Mouse (Mus musculus): Measurements from ENCODE around the gene Inhbe.

The Inhbe gene

DNA sequence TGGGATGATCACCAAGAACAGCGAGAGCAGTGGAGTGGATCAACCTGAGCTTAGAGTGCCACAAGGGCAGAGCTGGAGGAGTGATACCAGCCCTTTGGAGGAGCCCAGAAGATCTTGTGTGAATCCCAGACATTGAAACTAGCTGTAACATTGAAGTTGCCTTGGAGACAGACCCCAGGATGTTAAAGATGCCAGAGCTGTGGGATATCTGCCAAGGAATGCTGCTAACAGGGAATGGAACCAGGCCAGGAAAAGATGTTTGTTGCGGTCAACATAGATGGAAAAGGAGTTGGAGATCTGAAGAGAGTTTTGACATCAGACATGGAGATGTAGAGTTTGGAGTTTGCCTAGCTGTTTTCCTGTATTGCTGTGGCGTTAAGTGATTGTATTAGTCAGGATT, 8.0 kb downstream of the Inhbe start:
- in situ Hi-C loops (cut with MboI): no loop called here

DNA sequence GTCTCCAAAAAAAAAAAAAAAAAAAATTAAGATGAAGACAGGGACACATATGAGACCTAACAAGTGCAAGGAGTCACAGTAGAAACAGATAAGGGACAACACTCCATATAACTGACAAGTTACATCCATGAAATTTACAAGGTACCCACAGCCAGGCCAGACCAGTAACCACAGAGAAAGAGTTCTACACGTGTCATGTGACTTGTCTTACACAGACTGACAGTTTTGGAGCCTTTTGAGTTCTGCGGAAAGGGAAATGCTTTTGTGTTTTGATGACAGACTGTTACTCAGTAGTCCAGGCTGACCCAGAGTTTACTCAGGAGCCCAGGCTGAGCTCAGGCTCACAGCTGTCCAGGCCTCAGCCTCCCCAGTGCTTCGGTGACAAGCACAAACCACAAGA, 11.2 kb downstream of the Inhbe start:
- in situ Hi-C loops (cut with MboI): no loop called here

- in situ Hi-C loops (cut with MboI): no loop called here
Measured at GRCm38 (mm10) chr10:127341891-127342639, 12.1 kb downstream of the Inhbe start, which contains the start of gene Gli1. TSS of gene Gli1 (minus strand) at chr10:127341974.

DNA sequence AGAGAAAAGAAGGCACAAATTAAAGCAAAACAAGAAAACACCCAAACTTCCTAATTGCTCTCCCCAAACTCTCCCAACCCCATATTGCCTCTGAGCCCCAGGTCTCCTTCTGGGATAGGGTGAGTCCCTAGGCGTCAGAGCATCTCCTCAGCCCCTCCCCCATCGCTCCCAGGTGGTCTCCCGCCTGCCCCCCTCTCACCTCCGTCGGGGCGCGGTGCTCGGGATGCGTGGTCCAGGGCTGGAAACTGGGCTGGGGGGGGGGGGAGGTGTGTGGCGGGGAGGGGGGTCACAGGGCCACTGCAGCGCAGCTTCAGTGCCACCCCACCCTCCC, 12.9 kb downstream of the Inhbe start:
- in situ Hi-C loops (cut with MboI): no loop called here

DNA sequence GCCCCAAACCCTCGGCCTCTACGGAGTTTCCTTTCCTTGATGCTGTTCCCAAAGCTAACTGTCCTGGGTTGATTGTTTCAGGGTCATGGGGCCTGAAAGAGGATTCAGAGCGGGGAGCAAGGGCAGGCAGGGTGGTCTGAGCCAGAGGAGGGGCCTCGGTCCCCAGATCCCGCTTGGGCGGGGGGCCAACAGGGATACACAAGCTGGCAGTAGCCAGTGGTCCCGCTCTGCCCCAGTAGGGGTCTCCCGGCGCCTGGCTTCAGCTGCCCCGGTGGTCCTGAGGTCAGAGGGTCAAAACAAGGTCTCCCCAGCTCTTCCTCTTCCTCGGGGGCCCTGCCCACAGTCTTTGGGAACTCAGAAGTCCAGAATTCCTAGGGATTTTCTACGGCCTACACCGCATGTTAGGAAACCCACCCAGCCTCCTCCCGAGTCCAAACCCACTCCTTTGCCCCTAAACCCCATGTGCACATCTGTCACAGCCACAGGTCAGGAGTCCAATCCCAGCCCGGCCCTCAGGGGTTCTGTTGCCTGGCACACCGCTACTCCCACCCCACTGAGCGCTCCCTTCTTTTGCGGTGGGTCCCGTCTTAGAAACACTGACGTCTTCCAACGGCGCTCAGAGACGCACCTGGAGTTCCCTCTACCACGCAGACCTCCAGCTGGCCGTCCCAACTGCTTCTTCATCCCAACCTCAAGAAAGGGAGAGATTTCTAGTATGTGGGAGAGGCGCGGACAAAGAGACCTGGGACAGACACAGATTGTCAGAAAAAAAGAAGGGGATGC, 13.4 kb downstream of the Inhbe start:
- in situ Hi-C loops (cut with MboI): no loop called here

- in situ Hi-C loops (cut with MboI): no loop called here
Measured at GRCm38 (mm10) chr10:127339683-127340576, 14.3 kb downstream of the Inhbe start.

DNA sequence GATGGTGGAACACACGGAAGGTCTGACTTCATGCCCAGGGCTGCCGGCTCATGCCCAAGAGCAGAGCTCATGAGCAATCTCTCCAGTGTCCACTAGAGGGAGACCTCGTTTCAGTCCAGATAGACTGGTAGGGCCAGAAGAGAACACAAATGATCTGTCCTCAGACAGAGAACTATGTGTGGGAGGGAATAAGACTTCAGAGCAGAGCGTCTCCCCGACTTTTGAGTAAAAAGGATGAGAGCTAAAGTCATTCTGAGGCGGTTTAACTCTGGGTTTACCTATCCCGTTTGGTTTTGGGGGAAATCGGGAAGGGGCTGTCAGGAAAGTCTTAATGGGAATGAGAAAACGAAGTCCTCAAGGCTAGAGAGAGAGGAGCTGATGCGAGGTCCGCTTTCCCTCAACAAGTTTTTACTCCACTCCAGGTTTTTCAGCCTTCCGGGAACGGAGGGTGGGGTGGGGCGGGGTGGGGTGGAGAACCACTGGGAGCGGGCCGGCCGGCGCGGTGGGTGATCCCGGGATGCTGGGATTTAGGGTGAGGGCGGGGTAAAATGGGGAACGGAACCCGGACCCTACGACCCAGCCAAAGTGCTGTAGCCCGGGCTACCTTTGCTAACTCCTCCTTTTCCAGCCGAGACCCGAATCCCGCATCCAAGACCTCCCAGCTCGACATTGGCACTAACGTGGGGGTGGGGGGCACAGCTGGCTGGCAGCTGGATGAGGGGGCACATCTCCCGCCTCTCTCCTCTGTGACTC, 15.1 kb downstream of the Inhbe start:
- in situ Hi-C loops (cut with MboI): no loop called here

GRCm38 (mm10) chr10:127337536-127338099, 16.6 kb downstream of the Inhbe start:
- in situ Hi-C loops (cut with MboI): no loop called here

- in situ Hi-C loops (cut with MboI): no loop called here
Measured at GRCm38 (mm10) chr10:127336952-127337351, 17.3 kb downstream of the Inhbe start.

- in situ Hi-C loops (cut with MboI): no loop called here
Measured at GRCm38 (mm10) chr10:127335271-127335670, 18.9 kb downstream of the Inhbe start.

GRCm38 (mm10) chr10:127333152-127333551, 21.1 kb downstream of the Inhbe start:
- in situ Hi-C loops (cut with MboI): no loop called here

- in situ Hi-C loops (cut with MboI): no loop called here
Measured at GRCm38 (mm10) chr10:127332211-127332874, 21.9 kb downstream of the Inhbe start.

DNA sequence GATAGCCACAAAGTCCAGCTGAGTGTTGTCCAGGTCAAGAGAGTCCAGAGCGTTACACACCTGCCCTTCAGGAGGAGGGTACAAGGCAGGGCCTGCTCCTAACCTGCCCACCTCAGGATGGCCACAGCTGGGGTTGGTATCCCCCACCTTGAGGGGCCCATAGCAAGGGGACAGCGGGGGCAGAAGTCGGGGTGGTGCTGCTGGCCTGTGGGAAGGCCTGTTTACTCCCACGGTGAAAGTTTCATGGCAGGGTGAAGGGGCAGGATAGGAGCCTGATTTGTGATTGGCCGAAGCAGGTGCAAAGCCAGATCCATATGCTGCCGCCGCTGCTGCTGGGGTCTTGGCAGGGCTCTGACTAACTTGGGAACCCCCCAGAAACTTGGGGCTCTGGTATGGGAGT, 24.0 kb downstream of the Inhbe start:
- in situ Hi-C loops (cut with MboI): no loop called here

GRCm38 (mm10) chr10:127327461-127328145, 26.6 kb downstream of the Inhbe start:
- in situ Hi-C loops (cut with MboI): no loop called here

- in situ Hi-C loops (cut with MboI): no loop called here
Measured at GRCm38 (mm10) chr10:127326828-127327227, 27.4 kb downstream of the Inhbe start.

DNA sequence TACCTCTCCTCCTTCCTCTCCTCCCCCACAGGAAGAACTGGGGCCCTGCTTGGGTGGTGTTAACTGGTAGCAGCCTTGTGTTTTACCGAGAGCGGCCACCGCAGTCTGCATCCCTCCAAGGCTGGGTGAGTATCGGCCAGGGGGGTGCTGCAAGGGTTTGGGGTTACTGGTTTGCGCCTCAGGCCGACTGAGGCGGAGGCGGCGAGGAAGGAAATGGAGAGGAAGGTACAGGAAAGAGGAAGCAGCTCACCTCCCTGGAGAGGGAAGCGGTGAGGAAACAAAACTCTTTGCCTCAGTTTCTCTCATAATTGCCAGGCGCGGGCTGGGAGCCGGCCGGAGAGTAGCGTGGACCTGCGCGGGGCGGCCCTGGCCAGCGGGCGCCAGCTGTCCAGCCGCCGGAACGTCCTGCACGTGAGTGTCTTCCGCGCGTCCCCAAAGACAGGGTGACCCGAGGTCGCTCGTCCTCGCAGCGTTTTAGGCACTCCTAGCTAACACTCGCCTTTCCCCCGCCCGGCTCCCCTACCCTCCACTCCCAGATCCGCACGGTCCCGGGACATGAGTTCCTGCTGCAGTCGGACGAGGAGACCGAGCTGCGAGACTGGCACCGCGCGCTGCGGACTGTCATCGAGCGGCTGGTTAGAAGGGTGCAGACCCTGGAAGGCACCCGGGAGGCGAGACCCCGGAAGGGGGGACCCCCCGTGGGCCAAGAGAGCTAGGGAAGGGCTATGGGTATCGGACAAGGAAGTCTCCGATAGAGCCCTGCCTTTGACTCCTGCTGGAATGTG, 28.0 kb downstream of the Inhbe start:
- in situ Hi-C loops (cut with MboI): no loop called here

DNA sequence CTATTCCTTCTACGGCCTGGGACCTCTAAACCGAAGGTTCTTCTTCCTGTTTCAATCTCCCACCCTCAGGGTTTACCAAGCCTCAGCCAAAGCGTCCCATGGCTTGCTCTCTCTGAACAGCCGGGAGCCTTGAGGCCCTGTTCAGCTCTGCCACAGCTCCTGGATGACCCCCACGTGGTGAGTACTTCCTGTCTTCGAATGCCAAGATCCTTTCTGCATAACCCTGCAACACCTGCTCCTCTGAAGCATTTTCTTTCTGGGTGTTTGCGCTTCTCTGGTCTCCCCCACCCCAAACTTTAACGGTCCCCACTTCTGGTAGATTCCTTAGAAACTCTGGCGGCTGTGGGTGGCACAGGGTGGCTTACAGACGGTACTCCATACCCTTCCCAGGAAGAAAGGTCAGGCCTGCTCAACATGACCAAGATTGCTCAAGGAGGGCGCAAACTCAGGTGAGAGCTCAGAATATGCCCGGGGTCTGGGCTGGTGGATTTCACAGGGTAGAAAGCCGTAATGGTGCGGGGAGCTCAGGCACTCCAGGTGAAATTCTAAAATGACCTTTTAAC, 28.7 kb downstream of the Inhbe start:
- in situ Hi-C loops (cut with MboI): no loop called here

GRCm38 (mm10) chr10:127324495-127324894, 29.7 kb downstream of the Inhbe start:
- in situ Hi-C loops (cut with MboI): no loop called here

Measured in mature B cell (primary cell).